Mouse (Mus musculus) hindbrain, embryonic 14.5 days (tissue): Measurements from ENCODE around the gene Rars2. TPM values are rescaled to one million over a fixed set of nuclear protein-coding genes. Genes with fewer than 3 reads are reported as not detected.
"Not testable (repeated sequence)": the region's sequence is repeated elsewhere in the genome, so short reads cannot be mapped to it uniquely, and the experiment has no call there.

ENCODE experiments used
- ATAC-seq: fragments of 200-750 bp; cut with Nextera tagmentation; 2 replicates; pipeline ENCODE4 v1.8.0; 2017; ENCODE audit warnings: moderate number of reproducible peaks, mild to moderate bottlenecking, moderate TSS enrichment, moderate library complexity; ENCODE audit not compliant: low FRiP score
- DNase-seq: peaks from one replicate; pipeline ENCODE4 v3.0.0-alpha.2; 2015; ENCODE audit warnings: low spot score
- H3K27ac ChIP-seq: fragments of 300-500 bp; sonication (generic); 2 replicates; pipeline ENCODE4 v1.5.1; 2014; ENCODE audit warnings: mild to moderate bottlenecking, moderate library complexity
- H3K27me3 ChIP-seq: fragments of 300-500 bp; sonication (generic); 2 replicates; pipeline ENCODE4 v1.6.1; 2014; ENCODE audit warnings: mild to moderate bottlenecking, low read length, mixed read lengths; ENCODE audit not compliant: control insufficient read depth, insufficient read depth
- H3K36me3 ChIP-seq: fragments of 300-500 bp; sonication (generic); replicated peaks from 2 replicates; pipeline ENCODE4 v1.6.1; 2014; ENCODE audit not compliant: control insufficient read depth, insufficient read depth
- H3K4me1 ChIP-seq: fragments of 300-500 bp; sonication (generic); replicated peaks from 2 replicates; pipeline ENCODE4 v1.6.1; 2014; ENCODE audit warnings: antibody characterized with exemption, low read length, mixed read lengths; ENCODE audit not compliant: control insufficient read depth, insufficient read depth
- H3K4me2 ChIP-seq: fragments of 300-500 bp; sonication (generic); replicated peaks from 2 replicates; pipeline ENCODE4 v1.6.1; 2014; ENCODE audit warnings: mild to moderate bottlenecking, moderate library complexity
- H3K4me3 ChIP-seq: fragments of 300-500 bp; sonication (generic); replicated peaks from 2 replicates; pipeline ENCODE4 v1.5.1; 2014; ENCODE audit warnings: mild to moderate bottlenecking, low read length
- H3K9ac ChIP-seq: fragments of 300-500 bp; sonication (generic); 2 replicates; pipeline ENCODE4 v1.6.1; 2014
- H3K9me3 ChIP-seq: fragments of 300-500 bp; sonication (generic); 2 replicates; pipeline ENCODE4 v1.6.1; 2016; ENCODE audit warnings: low read length; ENCODE audit not compliant: control insufficient read depth
- WGBS: fragments of 180-500 bp; shearing (Covaris S2); extraction: QIAGEN DNeasy Blood & Tissue Kit; methylation state at CpG from one replicate; pipeline ENCODE4 v1.1.7; 2014; 5-methylcytosine and 5-hydroxymethylcytosine counted together
- polyA plus RNA-seq: library from polyadenylated mRNA; unstranded; fragments of >200 nt; fragmentation: Nextera tagmentation; extraction: Ambion mirVana; gene quantifications from 2 replicates; pipeline ENCODE4 v1.2.1, GENCODE M21; 2014

Rars2 gene
- polyA plus RNA-seq, result 45.8 and 50.3 TPM in 2 replicates

GRCm38 (mm10) chr4:34614630-34615094, at the start of gene Rars2, which contains the start of gene Orc3:
Rars2 (plus strand) TSS chr4:34614957.
Orc3 (minus strand) TSS chr4:34614944.
- WGBS, result under 1% methylated on average over 42 of the region's 42 CpGs
- Histone ChIP-seq H3K4me3 (peak within 1 kb of the TSS; percentile 77), H3K27ac (peak within 1 kb of the TSS; percentile 89), H3K4me2 (peak within 1 kb of the TSS; percentile 82), H3K4me1 (peaks cover 22% of the 10 kb centered on the region), H3K36me3 (peaks cover 3% of the 10 kb centered on the region), H3K27me3 (no peaks in the 10 kb centered on the region), H3K9ac (peak within 1 kb of the TSS; percentile 91), H3K9me3 (no peaks in the 10 kb centered on the region)
- ATAC-seq (peak; percentile 99), DNase-seq (peak; percentile 92)

- Histone ChIP-seq H3K4me3 (no peak overlapping the region), H3K9me3 (no peaks in the 10 kb centered on the region), H3K27ac (no peak overlapping the region), H3K27me3 (no peaks in the 10 kb centered on the region), H3K4me1 (no peaks in the 10 kb centered on the region), H3K9ac (no peak overlapping the region), H3K4me2 (no peak overlapping the region), H3K36me3 (peaks cover 81% of the 10 kb centered on the region)
- 95% methylated on average over 6 of the region's 6 CpGs for WGBS
- no peak for ATAC-seq
- no peak for DNase-seq
Measured at GRCm38 (mm10) chr4:34566226-34566625, 48.5 kb upstream of the Rars2 start.

- Histone ChIP-seq H3K36me3 (peaks cover 99% of the 10 kb centered on the region), H3K27ac (no peak overlapping the region), H3K27me3 (no peaks in the 10 kb centered on the region), H3K9ac (no peak overlapping the region), H3K4me3 (no peak overlapping the region), H3K4me2 (no peak overlapping the region), H3K4me1 (no peaks in the 10 kb centered on the region), H3K9me3 (no peaks in the 10 kb centered on the region)
- no peak for ATAC-seq
- DNase-seq, result no peak
- WGBS, result 81% methylated on average over 2 of the region's 2 CpGs
Measured at GRCm38 (mm10) chr4:34572876-34573275, 41.9 kb upstream of the Rars2 start.

DNA sequence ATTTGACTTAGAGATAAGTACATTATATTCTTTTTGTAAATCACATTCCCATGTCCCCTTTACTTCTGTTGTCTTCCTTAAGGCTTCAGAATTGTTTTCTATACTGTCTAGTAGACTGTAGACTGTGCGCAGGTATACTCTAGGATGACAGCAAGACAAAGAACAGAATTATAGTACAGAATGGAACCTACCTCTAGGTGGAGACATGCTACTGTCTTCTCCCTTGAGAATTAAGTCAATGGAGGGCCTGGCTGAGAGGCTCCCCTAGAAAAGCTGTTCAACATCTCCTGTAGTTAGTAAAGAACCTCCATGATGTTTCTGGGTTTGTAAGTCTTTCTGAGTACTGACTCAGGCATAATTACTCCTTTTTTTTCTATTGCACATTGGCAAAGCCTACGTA, 37.7 kb upstream of the Rars2 start:
- Histone ChIP-seq H3K9me3 (no peaks in the 10 kb centered on the region), H3K36me3 (peaks cover 94% of the 10 kb centered on the region), H3K4me3 (no peak overlapping the region), H3K27ac (no peak overlapping the region), H3K4me2 (no peak overlapping the region), H3K9ac (no peak overlapping the region), H3K27me3 (no peaks in the 10 kb centered on the region), H3K4me1 (no peaks in the 10 kb centered on the region)
- 97% methylated on average over 2 of the region's 2 CpGs for WGBS
- ATAC-seq (no peak), DNase-seq (no peak)

- WGBS, result 80% methylated on average over 1 of the region's 1 CpGs
- Histone ChIP-seq H3K4me3 (no peak overlapping the region), H3K27ac (no peak overlapping the region), H3K36me3 (peaks cover 94% of the 10 kb centered on the region), H3K27me3 (no peaks in the 10 kb centered on the region), H3K9me3 (no peaks in the 10 kb centered on the region), H3K4me2 (no peak overlapping the region), H3K4me1 (no peaks in the 10 kb centered on the region), H3K9ac (no peak overlapping the region)
- no peak for ATAC-seq
- no peak for DNase-seq
Measured at GRCm38 (mm10) chr4:34579215-34579614, 35.5 kb upstream of the Rars2 start.

- H3K27me3 ChIP-seq, DNase-seq, H3K4me2 ChIP-seq, ATAC-seq, H3K4me3 ChIP-seq, H3K27ac ChIP-seq, H3K4me1 ChIP-seq, H3K9me3 ChIP-seq, H3K9ac ChIP-seq: not testable (repeated sequence)
- peaks cover 84% of the 10 kb centered on the region for H3K36me3 ChIP-seq
- WGBS, result 73% methylated on average over 1 of the region's 1 CpGs
Measured at GRCm38 (mm10) chr4:34581489-34581888, 33.3 kb upstream of the Rars2 start.

DNA sequence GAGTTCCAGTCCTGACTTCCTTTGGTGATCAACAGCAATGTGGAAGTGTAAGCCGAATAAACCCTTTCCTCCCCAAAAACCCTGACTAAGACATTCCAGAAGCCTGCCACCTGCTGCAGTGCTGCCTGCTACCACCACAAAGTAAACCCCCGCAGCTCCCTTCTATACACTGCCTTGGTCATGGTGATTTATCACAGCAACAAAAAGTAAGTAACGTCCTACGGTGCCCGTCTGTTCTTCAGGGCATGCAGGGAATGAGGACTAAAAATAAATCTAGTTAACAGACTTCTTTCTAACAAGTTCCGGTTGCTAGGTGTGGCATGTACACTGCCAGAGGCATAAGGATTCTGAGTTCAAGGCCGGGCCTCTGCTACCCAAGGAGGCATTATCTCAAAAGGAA, 32.8 kb upstream of the Rars2 start:
- no peaks in the 10 kb centered on the region for H3K27me3 ChIP-seq
- 50% methylated on average over 7 of the region's 7 CpGs for WGBS
- H3K4me3 ChIP-seq, result no peak overlapping the region
- DNase-seq (no peak), ATAC-seq (no peak)
- H3K4me2 ChIP-seq, result no peak overlapping the region
- H3K4me1 ChIP-seq, result no peaks in the 10 kb centered on the region
- no peaks in the 10 kb centered on the region for H3K9me3 ChIP-seq
- no peak overlapping the region for H3K9ac ChIP-seq
- H3K36me3 ChIP-seq, result peaks cover 79% of the 10 kb centered on the region
- H3K27ac ChIP-seq, result no peak overlapping the region

DNA sequence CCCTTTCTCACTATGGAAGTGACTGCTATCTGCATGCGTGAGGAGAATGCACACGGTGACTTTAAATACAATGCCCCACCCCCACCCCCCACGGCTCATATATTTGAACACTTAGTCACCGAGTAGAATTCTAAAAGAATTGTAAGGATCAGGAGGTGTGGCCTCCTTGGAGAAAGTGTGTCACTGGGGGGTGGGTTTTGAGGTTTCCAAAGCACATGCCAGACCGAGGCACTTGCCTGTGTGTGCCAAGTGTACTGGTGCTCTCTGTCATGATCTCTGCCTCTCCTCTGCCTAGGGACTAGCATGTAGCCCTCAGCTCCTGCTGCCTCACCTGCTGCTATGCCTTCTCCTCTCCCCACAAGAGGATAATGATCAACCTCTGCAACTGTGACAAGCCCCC, 32.3 kb upstream of the Rars2 start:
- ATAC-seq, result no peak

GRCm38 (mm10) chr4:34583427-34583826, 31.3 kb upstream of the Rars2 start:
- no peaks in the 10 kb centered on the region for H3K9me3 ChIP-seq

More for the DNA sequence above, 32.3 kb upstream of the Rars2 start:
- Histone ChIP-seq H3K27me3 (no peaks in the 10 kb centered on the region), H3K4me2 (no peak overlapping the region), H3K4me3 (no peak overlapping the region), H3K27ac (no peak overlapping the region), H3K9me3 (no peaks in the 10 kb centered on the region), H3K9ac (no peak overlapping the region), H3K4me1 (no peaks in the 10 kb centered on the region), H3K36me3 (peaks cover 74% of the 10 kb centered on the region)
- WGBS, result 59% methylated on average over 5 of the region's 5 CpGs
- DNase-seq, result no peak

More at GRCm38 (mm10) chr4:34583427-34583826, 31.3 kb upstream of the Rars2 start:
- no peak overlapping the region for H3K27ac ChIP-seq
- peaks cover 66% of the 10 kb centered on the region for H3K36me3 ChIP-seq
- H3K4me3 ChIP-seq, result no peak overlapping the region
- no peak for ATAC-seq
- no peaks in the 10 kb centered on the region for H3K4me1 ChIP-seq
- H3K4me2 ChIP-seq, result no peak overlapping the region
- no peak overlapping the region for H3K9ac ChIP-seq
- H3K27me3 ChIP-seq, result no peaks in the 10 kb centered on the region
- DNase-seq, result no peak
- 91% methylated on average over 3 of the region's 3 CpGs for WGBS
